Mouse (Mus musculus) layer of hippocampus, postnatal 25 days (tissue): Measurements from ENCODE around the gene Gpr183. TPM values are rescaled to one million over a fixed set of nuclear protein-coding genes. Genes with fewer than 3 reads are reported as not detected.

Experiments used
- DNase-seq, 2 experiments: peaks; one replicate each; pipeline ENCODE4 v3.0.0; 2022; ENCODE audit warnings: mixed read lengths in 2 of 2, low spot score in 1 of 2; ENCODE audit errors: extremely low spot score in 1 of 2
- total RNA-seq, 2 experiments: library from RNA; stranded (reverse); gene quantifications; 2 replicates each; pipeline ENCODE4 v1.2.3; 2021

The Gpr183 gene
- total RNA-seq, 2 experiments from 2014 or later, result 0.87 to 0.96 TPM

DNA sequence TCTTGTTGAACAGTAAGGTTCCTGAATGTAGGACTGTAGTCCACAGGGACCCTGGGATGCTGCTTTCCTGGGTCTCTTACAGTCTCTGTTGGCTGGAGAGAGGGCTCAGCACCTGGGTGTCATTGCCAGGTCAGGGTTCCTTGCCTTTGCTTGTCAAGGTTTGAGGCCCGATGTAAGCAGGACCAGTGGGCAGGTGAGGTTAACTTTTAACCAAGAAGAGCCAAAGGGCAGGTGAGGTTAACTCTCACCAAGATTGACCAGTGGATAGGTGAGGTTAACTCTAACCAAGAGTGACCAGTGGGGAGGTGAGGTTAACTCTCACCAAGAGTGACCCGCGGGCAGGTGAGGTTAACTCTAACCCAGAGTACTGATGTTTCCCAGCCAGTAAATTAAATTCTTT lies 24.3 kb upstream of the Gpr183 start:
- no peak for DNase-seq

DNA sequence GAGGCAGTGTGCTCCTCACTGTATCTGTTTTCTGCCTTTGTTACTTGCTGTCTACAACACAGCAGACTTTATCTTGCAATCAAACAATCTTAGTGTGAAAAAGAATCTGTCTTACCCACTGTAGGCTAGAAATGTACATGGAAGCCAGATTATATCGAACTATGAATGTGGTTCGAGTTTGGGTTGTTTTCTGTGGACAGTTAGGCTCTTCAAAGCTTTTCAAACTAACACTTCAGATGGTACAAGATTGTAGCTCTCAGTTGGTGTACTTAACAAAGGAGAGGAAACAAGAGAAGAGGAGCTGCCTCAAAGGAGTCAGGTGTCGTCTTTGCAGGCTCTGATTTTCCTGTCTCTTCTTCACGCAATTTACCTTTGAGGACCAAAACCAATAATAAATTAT lies 22.7 kb upstream of the Gpr183 start:
- no peak for DNase-seq

DNA sequence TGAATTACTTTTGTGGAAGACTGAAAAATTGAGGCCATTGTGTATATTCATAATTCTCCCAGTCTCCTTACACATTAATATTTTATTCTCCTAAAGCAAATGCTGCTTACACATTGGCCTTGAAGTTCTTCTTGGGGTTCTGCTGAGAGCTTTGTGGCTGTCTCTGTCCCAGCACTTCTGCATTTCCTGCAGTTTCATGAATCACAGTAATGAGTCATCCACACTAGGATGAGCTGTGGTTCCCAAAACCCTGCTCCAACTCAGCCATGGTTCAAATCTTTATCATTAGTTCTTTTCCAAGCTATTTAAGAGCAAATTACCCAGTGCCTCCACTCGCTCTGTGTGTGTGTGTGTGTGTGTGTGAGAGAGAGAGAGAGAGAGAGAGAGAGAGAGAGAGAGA lies 22.3 kb upstream of the Gpr183 start:
- no peak for DNase-seq

DNA sequence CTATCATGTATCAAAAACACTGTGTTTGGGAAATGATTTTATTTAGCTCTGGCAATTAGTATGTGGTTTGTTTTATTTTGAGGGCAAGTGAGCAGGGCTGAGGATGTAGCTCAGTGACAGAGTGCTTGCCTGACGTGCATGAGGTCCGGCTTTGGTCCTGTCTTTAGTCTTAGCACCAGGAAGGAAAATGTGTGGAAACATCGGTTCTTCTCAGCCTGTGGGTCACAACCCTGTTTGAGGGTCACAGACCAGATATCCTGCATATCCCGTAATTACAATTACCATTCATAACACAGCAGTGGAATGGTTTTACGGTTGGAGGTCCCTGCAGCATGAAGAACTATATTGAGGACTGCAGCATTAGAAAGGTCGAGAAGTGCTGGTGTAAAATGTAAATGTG lies 21.0 kb upstream of the Gpr183 start:
- no peak for DNase-seq

DNA sequence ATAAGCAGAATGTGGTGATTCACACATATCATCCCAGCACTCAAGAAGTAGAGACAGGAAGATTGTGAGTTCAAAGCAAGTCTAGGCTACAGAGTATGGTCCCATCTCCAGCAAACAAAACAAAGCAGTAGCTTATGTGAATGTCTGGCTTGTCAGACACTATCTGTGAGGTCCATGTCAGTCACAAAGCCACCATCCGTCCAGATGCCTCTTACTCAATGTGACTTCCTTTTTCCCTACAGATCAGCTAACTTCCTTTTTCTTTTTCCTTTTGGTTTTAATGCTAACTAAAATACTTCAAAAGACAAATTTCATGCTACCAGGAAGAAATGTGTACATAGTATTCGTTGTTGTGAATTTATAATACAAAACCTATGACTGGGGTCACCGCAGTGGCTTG lies 20.5 kb upstream of the Gpr183 start:
- no peak for DNase-seq

DNA sequence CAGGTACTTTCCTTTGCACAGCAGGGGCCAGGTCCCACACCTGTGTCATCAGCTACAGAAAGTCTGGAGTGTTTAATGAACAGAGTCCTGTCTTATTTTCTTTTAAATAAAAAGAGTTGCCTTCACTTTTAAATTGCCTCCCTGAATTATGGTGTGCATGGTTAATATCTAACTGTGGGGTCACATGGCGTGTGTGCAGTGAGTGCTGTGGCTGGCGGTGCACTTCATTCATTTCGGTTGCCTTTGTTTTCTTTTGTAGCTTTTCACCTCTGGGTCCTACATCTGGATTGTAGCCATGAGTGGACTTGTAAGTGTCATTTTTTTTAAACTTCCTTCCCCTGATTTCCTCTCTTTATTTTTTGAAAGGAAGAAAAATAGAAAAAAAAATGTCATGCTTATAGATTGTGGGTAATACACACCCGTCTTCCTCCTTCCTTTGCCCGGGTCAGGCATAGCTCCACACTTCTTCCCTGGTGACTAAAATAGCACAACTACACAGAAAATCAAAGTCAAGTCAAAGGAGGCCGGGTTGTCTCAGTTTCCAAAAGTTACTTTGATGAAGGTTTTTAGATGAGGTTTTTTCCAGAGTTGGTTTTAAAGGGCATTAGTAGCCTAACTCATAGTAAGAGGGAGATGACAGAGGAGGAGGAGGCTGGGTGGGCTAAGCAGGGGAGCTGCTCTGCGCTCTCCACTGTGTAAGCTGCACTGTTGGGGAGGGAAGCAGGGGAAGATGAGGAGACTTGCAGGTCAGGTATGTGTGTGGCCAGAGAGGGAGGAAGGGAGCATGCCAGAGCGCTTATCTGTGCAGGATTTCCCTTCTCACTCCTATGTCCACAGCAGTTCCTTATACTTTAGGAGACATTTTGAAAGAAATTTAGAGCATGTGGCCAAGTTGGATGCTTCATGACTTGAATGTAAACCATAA lies 18.3 kb upstream of the Gpr183 start:
- DNase-seq, result no peak

DNA sequence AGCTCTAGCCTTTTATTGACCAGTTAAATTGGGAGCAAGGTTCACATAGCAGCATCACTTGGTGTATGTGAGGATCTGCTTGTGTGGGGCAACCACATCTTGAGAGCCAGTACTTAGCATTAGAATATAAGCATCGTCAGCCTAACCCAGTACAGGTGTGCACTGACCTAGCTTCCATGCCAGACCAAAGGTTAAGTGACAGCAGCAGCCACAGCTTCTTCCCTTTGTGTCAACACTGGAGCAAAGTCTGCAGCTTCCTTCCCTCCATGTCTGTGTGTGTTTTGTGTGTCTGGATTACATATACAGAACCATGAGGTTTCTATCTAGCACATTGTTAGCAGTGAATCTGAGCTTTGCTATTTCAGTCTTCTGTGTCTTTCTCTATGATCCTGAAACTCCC lies 16.5 kb upstream of the Gpr183 start:
- no peak for DNase-seq

DNA sequence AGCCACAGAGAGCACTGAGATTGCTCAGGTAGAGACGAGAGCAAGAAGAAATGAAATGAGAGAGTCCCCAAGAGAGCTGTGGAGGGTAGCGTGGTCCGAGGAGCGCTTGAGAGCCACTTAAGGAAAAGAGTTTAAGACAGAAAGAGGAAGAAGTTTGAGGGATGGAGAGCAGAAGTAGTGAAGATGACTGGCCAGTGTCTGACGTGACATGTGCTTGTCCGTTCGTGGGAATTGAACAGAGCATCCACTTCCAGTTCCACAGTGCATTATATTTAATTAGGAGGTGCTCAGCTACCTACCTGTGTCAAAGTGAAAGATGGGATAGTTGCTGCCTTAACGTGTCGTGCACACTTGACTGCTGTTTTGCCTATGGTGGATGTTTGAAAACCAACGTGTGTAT lies 8.1 kb upstream of the Gpr183 start:
- no peak for DNase-seq

DNA sequence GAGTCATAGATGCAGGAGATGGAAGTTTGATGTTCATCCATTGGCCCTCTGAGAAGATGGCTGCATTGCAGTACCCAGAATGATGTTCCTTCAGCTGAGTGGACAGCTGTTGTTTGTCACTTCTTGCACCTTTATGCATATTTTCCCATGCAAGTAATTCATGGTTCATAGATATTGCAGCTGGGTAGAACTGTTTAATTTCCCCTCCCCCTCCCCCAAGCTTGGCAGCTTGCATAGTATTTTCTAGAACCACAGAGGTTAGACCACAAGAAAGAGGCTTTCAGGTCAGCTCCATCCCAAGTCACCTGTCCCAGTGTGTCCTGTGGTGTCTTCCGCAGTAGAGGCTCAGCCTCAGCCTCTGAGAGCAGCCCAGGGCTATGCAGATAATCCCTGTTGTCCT lies 5.4 kb upstream of the Gpr183 start:
- no peak for DNase-seq

DNA sequence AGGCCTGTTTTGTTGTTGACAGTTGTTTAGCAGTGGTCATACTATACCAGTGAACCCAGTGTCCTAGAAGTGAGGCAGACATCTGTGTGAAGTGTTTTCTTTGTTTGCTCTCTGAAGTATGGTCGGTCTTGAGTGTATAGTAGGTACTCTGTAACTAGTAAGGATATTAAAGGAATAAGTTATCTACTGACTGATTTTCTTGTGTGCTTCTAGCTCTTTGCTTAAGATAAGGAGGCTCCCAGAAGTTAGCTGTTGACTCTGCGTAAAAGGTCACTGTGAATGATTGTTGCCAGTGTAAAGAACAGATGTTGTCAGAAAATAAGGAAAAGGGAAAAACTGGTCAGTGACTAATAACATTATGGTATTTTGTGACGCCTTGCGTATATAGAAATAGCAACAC lies 2.1 kb upstream of the Gpr183 start:
- no peak for DNase-seq

DNA sequence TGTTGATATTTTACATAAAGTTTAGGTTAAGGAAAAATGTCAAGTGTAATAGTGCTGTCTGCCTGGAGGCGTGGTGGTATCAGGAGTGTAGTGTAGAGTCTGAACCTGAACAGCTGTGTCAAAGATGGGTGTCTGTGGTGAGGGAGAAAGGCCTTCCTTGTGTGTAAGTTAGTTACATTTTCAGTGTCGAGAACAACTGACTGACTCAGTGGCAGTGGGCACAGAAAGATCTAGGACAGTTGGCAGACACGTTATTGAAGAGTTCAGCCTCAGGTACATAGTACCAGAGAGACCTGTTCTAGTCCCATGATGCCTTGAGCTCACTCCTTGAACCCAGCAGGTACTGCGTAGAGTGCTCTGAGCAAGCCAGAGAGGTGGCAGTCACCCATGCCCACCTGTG lies 466 bp upstream of the Gpr183 start:
- DNase-seq, result no peak

DNA sequence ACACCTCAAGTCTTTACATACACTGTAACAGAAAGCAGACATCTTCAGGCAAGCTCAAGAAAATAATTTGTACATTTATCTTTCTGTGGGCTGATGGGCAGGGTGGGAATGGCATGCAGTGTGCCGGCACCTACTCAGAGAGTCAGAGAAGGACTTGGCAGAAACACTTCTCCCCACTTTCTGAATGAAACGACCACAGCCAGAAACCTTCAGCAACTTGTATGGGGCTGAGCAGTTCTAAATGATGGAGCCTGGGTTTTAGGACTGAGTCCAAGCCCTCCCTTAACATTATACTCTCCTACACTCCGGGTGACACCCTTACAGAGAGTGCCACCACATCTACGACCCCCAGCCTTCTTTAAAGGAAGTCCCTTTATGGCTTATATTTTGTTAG lies 1.1 kb downstream of the Gpr183 start:
- DNase-seq, result no peak

DNA sequence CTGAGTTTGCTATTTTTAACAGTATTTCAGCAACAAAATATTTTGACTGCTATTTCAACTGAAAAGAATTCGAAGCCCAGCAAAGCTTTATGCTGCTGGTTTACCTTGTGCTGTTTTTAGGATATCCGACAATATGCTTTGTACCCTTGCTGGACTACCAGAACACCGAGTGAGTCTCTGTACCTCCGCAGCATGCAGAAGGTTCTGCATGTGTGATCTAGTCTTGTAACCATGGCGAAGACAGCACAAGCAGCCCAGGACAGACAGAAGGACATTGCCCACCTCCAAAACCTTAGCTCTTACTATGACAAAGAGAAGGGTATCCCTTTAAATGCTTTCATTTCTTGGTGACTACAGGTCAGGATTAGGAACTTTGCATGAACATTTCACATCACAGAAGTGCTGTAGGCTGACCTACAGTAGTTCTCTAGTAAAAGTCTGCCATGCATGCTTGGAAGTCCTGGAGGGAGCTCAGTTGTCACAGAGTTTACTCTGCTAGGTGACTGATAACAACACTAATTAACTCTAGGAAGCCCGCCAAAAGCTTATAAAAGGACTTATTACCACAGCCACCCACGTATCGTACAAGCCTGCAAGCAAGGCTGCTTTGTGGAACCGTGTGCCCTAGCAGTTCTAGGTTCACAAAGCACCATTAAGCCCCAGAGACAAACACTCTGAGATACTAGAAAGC lies 1.6 kb downstream of the Gpr183 start:
- DNase-seq, result no peak

DNA sequence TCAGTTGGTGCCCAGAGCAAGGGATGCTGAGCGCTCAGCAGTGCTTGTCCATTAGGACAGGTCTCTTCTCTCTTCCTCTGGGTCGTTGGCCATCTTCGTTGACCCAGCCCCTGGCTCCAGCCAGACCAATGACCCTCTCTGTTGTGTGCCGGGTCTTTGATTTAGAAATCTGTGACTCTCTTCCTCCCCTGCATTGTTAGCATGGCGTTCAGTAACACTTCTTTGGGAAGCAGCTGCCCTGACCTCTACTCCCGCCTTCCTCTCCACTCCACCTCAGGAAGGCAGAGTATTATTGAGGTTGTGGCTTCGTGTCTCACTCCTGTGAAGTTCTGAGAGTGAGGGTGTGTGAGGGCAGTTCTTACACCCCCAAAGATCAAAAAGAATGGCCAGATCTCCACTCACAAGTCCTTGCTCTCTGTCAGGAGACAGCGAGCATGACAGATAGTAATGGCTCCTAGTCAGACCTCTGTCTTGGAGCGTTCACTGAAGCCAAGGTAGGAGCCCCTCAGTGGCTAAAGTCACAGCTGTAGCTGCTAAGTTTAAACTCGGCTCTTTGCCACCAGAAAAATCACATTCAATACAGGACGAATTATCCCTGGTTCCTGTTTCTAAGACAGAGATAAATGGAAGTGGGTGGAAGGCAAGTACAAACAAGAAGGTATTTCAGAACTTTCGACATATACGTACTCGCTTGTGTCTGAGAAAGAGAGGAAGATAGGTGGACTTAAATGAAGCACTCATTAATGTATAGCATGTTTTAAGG lies 2.7 kb downstream of the Gpr183 start:
- DNase-seq, result no peak

DNA sequence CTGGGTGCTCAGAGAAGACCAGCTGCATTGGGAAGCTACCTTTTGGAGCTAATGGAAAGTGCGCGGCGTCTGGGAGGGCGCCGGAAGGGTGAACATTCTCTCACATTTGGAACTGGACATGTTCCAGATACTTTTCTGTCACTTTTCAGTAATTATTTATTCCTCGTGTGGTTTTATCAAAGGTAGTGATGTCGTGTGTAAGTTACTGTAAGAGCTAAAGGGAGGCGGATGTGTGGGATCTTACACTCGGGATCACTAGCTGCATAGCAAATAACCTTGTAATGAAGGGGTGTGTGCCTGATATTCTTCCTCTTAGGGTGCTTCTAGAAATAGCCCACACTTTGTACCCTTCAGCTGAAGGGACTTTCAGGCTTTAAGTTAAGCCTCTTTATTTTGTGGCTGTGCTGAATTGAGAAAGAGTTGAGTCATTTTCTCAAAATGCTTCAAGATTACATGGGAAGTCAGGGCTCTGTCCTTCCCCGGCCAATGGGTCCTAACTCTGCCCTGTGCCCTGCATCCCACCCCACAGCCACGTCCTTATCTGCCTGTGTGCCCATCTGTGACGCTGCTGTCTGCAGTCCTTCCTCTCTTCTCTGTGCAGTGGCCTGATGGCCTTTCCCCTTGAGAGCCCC lies 3.4 kb downstream of the Gpr183 start:
- DNase-seq, result no peak

DNA sequence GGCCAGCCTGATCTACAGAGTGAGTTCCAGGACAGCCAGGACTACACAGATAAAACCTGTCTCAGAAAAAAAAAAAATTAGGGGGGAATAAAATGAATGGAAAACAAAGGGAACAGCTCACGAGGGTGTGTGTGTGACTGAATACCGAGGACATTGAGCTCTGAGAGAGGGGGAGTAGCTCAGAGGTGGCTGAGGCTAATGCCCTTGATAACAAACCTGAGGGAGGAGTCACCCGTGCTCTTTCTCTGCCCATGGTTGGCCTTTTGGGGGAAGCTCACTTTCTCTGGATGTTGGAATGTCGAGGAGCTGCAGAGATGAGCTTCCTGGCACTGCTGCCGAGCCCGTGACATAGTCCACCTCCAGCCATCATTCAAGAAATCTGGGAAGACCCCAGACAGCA lies 4.0 kb downstream of the Gpr183 start:
- no peak for DNase-seq

DNA sequence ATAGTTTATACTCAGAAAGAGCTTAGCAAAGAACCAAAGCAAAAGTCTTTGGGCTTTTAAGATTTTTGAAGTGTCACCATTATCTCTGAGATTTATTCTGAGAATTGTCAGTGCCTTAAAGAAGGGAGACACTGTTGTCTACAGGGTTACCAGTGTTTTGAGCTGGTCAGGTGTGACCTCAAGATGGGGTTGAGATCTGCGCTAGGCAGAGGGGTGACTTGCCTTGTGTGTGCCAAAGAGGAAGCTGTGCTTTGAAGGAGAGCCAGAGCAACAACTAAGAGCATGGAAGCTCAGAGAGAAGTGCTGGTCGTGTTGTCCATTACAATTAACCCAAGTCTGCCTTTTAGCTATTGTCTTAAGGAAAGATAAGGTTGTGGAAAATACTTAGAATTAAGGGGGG lies 4.5 kb downstream of the Gpr183 start:
- no peak for DNase-seq

DNA sequence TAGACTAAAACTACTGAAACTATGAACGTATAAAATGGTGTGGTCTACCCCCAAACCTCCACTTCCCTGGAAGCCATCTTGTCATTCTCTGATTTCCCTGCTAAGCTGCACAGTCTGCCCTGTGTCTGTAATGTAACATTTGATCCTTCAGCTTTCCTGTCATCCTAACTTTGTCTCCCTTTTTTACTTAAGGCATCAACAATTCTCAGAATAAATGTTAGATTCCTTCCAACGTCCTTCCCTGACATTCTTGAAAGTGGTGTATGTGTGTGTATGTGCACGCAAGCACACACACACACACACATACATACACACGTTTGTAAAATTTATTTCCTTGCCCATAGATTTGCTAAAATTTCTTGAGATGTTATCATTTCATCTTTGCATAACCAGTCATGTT lies 5.0 kb downstream of the Gpr183 start:
- DNase-seq, result no peak

DNA sequence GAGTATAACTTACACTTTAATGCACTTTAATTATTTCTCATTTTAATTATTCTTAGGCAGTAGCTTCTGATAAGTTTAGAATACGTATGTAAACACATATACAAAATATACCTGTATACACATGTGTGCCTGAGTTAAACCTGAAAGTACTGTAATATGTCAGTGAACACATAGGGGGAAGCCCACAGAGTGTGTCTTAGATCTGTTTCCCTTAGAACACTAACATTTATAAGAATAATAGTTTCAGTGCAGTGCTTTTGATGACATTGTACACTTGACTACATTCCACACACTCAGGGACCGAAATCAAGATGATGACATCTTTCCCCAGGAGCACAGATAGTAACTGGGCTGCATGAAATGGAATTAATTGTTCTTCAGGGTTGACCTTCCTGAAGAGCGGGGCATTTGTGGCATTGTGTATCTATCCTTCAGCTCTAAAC lies 5.4 kb downstream of the Gpr183 start:
- DNase-seq, result no peak

DNA sequence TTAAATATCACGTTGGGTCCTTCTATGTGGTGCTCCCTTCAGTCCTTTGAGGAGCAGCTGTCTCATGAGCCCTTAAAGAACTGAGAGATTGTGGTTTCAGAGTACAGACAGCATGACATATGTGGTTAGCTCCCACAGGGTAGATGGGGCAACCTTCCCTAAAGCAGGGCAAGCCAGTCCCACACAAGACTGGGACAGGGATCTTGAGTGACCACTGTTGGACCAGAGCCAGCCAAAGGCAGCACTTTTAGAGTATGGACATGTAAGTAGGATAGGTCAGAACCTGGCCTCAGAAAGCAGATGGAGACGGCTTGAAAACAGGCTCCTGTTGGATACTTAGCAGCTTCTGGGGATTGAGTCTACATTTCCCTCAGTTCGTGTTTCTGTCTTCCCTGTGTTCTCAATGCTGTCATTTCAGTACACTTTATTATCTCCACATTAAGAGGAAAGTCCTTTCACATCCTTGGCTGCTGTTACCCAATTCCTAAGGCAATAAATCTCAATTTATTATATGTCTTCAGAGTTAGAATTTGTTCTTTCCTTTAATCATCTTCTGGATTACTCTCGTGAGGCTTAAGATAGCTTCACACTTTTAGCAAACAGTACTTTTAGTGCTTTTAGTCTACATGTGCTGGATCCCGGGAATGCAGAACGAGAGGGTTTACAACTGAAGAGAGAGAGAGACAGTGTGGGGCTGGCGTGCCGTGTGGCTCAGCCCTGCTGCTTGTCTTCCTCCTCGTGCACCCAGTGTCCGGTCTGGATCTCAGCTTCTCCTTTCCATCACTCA lies 6.1 kb downstream of the Gpr183 start:
- DNase-seq, result no peak
